Mouse (Mus musculus) stomach, embryonic 15.5 days (tissue): ENCODE data around the gene Rsu1. TPM values are rescaled to one million over a fixed set of nuclear protein-coding genes. Genes with fewer than 3 reads are reported as not detected.

Experiments used
- ATAC-seq: fragments of 200-750 bp; cut with Nextera tagmentation; 2 replicates; pipeline ENCODE4 v1.8.0; 2017; ENCODE audit warnings: low read depth, moderate number of reproducible peaks, moderate TSS enrichment; ENCODE audit not compliant: insufficient read depth, low FRiP score
- H3K27ac ChIP-seq: fragments of 300-500 bp; sonication (generic); 2 replicates; pipeline ENCODE4 v1.5.1; 2015; ENCODE audit warnings: mild to moderate bottlenecking, inconsistent platforms
- H3K27me3 ChIP-seq: fragments of 300-500 bp; sonication (generic); replicated peaks from 2 replicates; pipeline ENCODE4 v1.6.1; 2015; ENCODE audit warnings: inconsistent platforms
- H3K36me3 ChIP-seq: fragments of 300-500 bp; sonication (generic); 2 replicates; pipeline ENCODE4 v1.6.1; 2015; ENCODE audit warnings: inconsistent platforms
- H3K4me1 ChIP-seq: fragments of 300-500 bp; sonication (generic); 2 replicates; pipeline ENCODE4 v1.6.1; 2015; ENCODE audit warnings: inconsistent platforms
- H3K4me2 ChIP-seq: fragments of 300-500 bp; sonication (generic); 2 replicates; pipeline ENCODE4 v1.6.1; 2015; ENCODE audit warnings: mild to moderate bottlenecking, inconsistent platforms
- H3K4me3 ChIP-seq: fragments of 300-500 bp; sonication (generic); replicated peaks from 2 replicates; pipeline ENCODE4 v1.5.1; 2015; ENCODE audit warnings: inconsistent platforms
- H3K9ac ChIP-seq: fragments of 300-500 bp; sonication (generic); 2 replicates; pipeline ENCODE4 v1.6.1; 2015; ENCODE audit warnings: inconsistent platforms
- H3K9me3 ChIP-seq: fragments of 300-500 bp; sonication (generic); 2 replicates; pipeline ENCODE4 v1.6.1; 2016; ENCODE audit warnings: inconsistent platforms
- WGBS: fragments of 180-500 bp; shearing (Covaris S2); methylation state at CpG from one replicate; pipeline ENCODE4 v1.1.7; 2015; 5-methylcytosine and 5-hydroxymethylcytosine counted together
- polyA plus RNA-seq: library from polyadenylated mRNA; unstranded; fragments of >200 nt; fragmentation: Nextera tagmentation; extraction: Ambion mirVana; gene quantifications from 2 replicates; pipeline ENCODE4 v1.2.1, GENCODE M21; 2015

The Rsu1 gene
- polyA plus RNA-seq, 1 experiment from 2014 or later: 143 TPM

DNA sequence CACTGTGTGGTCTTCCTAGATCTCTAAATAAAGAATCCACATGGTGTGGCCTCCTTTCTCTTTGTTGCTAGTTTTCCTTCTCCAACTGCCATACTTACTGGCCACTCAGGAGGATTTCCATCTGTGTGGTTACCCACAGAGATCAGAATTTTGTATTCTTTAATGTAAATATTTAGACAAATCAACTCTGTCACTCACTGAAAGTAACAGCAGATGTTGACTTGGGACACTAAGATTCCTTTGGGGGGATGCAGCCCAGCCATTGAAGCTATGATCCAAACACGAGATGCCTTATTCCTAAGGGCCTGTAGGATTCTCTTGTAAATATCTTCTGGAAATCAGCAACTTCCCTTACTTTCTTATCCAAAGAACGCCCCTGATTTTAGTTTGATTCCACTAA is 136.3 kb downstream of the Rsu1 start:
- Histone ChIP-seq H3K27me3 (no peaks in the 10 kb centered on the region), H3K36me3 (no peaks in the 10 kb centered on the region), H3K4me1 (no peaks in the 10 kb centered on the region), H3K27ac (no peak overlapping the region), H3K9ac (no peak overlapping the region), H3K9me3 (no peaks in the 10 kb centered on the region), H3K4me3 (no peak overlapping the region), H3K4me2 (no peak overlapping the region)
- WGBS: 66% methylated on average over 2 of the region's 2 CpGs
- no peak for ATAC-seq

DNA sequence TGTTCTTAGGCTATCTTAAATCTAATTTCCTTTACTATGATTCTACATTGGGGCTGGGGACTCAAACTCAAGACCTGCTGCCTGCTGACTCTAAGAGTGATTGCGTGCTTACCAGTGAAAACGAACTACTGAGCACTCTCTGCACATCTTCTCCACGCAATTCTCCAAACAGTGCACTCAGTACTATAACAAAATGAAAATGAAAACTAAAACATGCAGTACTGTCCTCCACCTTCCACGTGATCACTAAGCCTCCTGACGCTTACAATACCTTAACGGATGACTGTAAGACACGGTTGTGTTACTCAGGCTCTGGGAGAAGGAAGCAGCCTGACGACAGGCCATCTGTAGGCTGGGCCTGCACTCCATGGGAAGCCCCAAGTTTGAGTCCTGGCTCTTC is 138.4 kb downstream of the Rsu1 start:
- 78% methylated on average over 8 of the region's 8 CpGs for WGBS
- no peaks in the 10 kb centered on the region for H3K36me3 ChIP-seq

DNA sequence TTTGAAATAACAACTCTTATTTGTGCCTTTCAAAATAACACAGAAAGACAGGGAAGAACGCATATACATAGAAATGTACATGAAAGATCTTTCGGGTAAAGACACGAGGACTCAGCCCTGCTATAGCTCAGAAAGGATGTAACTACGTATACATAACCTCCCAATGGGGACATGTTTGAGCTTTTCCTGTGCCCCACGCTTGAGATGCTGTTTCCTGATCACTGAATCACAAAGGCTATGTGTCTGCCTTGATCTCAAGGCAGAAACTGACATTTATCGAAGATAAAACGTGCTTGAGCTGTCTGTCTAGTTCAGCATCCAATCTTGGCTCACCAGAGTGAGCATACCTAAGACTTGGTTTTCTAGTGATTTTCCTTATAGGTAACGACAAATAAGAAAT is 138.8 kb downstream of the Rsu1 start:
- no peak for ATAC-seq
- Histone ChIP-seq H3K4me3 (no peak overlapping the region), H3K4me1 (no peaks in the 10 kb centered on the region), H3K27ac (no peak overlapping the region), H3K27me3 (no peaks in the 10 kb centered on the region), H3K9me3 (no peaks in the 10 kb centered on the region), H3K9ac (no peak overlapping the region), H3K36me3 (no peaks in the 10 kb centered on the region), H3K4me2 (no peak overlapping the region)
- 83% methylated on average over 8 of the region's 8 CpGs for WGBS

More for the DNA sequence above, 138.4 kb downstream of the Rsu1 start:
- no peaks in the 10 kb centered on the region for H3K27me3 ChIP-seq
- H3K27ac ChIP-seq: no peak overlapping the region
- no peak for ATAC-seq
- no peak overlapping the region for H3K9ac ChIP-seq
- no peaks in the 10 kb centered on the region for H3K9me3 ChIP-seq
- no peaks in the 10 kb centered on the region for H3K4me1 ChIP-seq
- no peak overlapping the region for H3K4me2 ChIP-seq
- H3K4me3 ChIP-seq: no peak overlapping the region

GRCm38 (mm10) chr2:13129859-13130258 is 141.4 kb downstream of the Rsu1 start:
- WGBS: 81% methylated on average over 10 of the region's 10 CpGs
- Histone ChIP-seq H3K27me3 (no peaks in the 10 kb centered on the region), H3K4me3 (no peak overlapping the region), H3K27ac (no peak overlapping the region), H3K36me3 (no peaks in the 10 kb centered on the region), H3K4me2 (no peak overlapping the region), H3K9me3 (no peaks in the 10 kb centered on the region), H3K4me1 (no peaks in the 10 kb centered on the region), H3K9ac (no peak overlapping the region)
- no peak for ATAC-seq

DNA sequence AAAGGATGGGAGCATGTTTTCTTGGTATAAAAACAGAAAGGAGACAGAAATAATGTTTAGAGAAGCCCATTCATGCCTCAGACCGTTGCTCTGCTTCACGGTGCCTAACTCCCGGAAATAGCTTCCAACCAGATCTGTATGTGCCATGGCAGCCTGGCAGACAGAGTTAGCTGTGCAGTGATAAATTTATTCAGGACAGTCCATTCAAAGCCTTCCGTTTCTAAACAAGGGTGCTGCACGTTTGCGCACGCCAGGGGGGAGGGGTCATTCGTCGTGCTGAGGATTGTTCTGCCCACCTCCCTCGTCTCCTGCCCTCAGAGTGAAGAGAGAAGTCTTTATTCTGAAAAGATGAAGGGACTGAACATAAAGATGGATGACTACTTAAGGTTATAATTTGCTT is 141.9 kb downstream of the Rsu1 start:
- H3K27ac ChIP-seq: no peak overlapping the region
- no peaks in the 10 kb centered on the region for H3K4me1 ChIP-seq
- no peak for ATAC-seq
- H3K36me3 ChIP-seq: no peaks in the 10 kb centered on the region
- no peak overlapping the region for H3K4me3 ChIP-seq
- no peak overlapping the region for H3K9ac ChIP-seq
- H3K4me2 ChIP-seq: no peak overlapping the region
- H3K9me3 ChIP-seq: no peaks in the 10 kb centered on the region
- H3K27me3 ChIP-seq: no peaks in the 10 kb centered on the region
- WGBS: 63% methylated on average over 10 of the region's 10 CpGs

GRCm38 (mm10) chr2:13120461-13120860 is 150.8 kb downstream of the Rsu1 start:
- H3K27me3 ChIP-seq: no peaks in the 10 kb centered on the region
- H3K4me3 ChIP-seq: no peak overlapping the region
- H3K27ac ChIP-seq: no peak overlapping the region
- ATAC-seq: no peak
- no peak overlapping the region for H3K9ac ChIP-seq
- no peaks in the 10 kb centered on the region for H3K36me3 ChIP-seq
- no peak overlapping the region for H3K4me2 ChIP-seq
- no peaks in the 10 kb centered on the region for H3K9me3 ChIP-seq
- WGBS: 82% methylated on average over 5 of the region's 5 CpGs
- no peaks in the 10 kb centered on the region for H3K4me1 ChIP-seq

DNA sequence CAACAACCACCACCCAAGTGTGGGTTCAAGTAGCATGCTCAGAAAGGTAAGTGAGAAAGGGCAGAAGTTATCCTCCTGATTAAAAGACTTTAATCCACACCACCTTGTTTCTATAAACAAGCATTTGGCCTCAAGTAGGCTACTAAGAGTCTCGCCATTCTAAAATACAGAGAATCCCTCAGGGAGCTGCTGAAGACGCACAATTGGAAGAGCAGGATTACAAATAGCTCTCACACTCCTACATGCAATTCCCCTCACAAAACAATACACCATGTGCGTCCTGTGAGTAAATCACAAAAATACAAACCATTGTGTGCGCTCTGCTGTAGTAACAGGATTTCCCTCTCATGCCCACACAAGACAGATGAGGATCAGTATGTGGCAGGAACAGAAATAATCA is 153.3 kb downstream of the Rsu1 start:
- no peaks in the 10 kb centered on the region for H3K36me3 ChIP-seq
- H3K4me3 ChIP-seq: no peak overlapping the region
- H3K9me3 ChIP-seq: no peaks in the 10 kb centered on the region
- H3K4me2 ChIP-seq: no peak overlapping the region
- H3K27me3 ChIP-seq: no peaks in the 10 kb centered on the region
- WGBS: 80% methylated on average over 4 of the region's 4 CpGs
- H3K4me1 ChIP-seq: no peaks in the 10 kb centered on the region
- ATAC-seq: no peak
- H3K9ac ChIP-seq: no peak overlapping the region
- H3K27ac ChIP-seq: no peak overlapping the region

- ATAC-seq: no peak
- Histone ChIP-seq H3K4me1 (no peaks in the 10 kb centered on the region), H3K9me3 (no peaks in the 10 kb centered on the region), H3K4me3 (no peak overlapping the region), H3K27me3 (no peaks in the 10 kb centered on the region), H3K36me3 (no peaks in the 10 kb centered on the region), H3K27ac (no peak overlapping the region), H3K4me2 (no peak overlapping the region), H3K9ac (no peak overlapping the region)
- 35% methylated on average over 4 of the region's 4 CpGs for WGBS
Observed at GRCm38 (mm10) chr2:13106531-13106930, 164.7 kb downstream of the Rsu1 start.

DNA sequence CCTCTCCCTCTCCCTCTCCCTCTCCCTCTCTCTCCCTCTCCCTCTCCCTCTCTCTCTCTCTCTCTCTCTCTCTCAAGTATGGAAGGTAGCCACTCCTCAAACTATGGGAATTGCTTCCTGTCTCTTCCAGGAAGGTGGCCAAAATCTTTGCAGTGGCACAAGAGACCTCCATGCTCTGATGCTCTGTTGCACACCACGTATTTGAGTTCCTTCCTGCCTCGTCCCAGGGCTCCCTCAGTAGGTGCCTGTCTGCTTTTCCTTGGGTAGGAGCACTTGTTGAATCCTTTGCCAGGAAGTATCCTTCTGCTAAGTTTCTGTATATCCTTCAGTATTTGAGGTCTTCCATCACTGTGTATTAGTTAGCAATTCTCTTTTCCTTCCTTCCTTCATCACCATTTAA is 166.8 kb downstream of the Rsu1 start:
- no peak overlapping the region for H3K27ac ChIP-seq
- 42% methylated on average over 2 of the region's 2 CpGs for WGBS
- ATAC-seq: no peak
- H3K36me3 ChIP-seq: no peaks in the 10 kb centered on the region
- no peaks in the 10 kb centered on the region for H3K9me3 ChIP-seq
- H3K4me1 ChIP-seq: no peaks in the 10 kb centered on the region
- H3K4me2 ChIP-seq: no peak overlapping the region
- no peak overlapping the region for H3K4me3 ChIP-seq
- H3K9ac ChIP-seq: no peak overlapping the region
- no peaks in the 10 kb centered on the region for H3K27me3 ChIP-seq

- Histone ChIP-seq H3K36me3 (no peaks in the 10 kb centered on the region), H3K9ac (no peak overlapping the region), H3K4me1 (no peaks in the 10 kb centered on the region), H3K9me3 (no peaks in the 10 kb centered on the region), H3K27me3 (no peaks in the 10 kb centered on the region), H3K27ac (no peak overlapping the region), H3K4me3 (no peak overlapping the region), H3K4me2 (no peak overlapping the region)
- no peak for ATAC-seq
- WGBS: 71% methylated on average over 7 of the region's 7 CpGs
Observed at GRCm38 (mm10) chr2:13103797-13104200, 167.4 kb downstream of the Rsu1 start.

GRCm38 (mm10) chr2:13094045-13094444 is 177.2 kb downstream of the Rsu1 start:
- H3K9me3 ChIP-seq: no peaks in the 10 kb centered on the region
- no peaks in the 10 kb centered on the region for H3K36me3 ChIP-seq
- H3K27me3 ChIP-seq: no peaks in the 10 kb centered on the region
- H3K9ac ChIP-seq: no peak overlapping the region
- no peak overlapping the region for H3K4me3 ChIP-seq
- ATAC-seq: no peak
- H3K4me2 ChIP-seq: no peak overlapping the region
- H3K27ac ChIP-seq: no peak overlapping the region
- H3K4me1 ChIP-seq: no peaks in the 10 kb centered on the region
- WGBS: 93% methylated on average over 5 of the region's 5 CpGs

GRCm38 (mm10) chr2:13093570-13093969 is 177.6 kb downstream of the Rsu1 start:
- Histone ChIP-seq H3K36me3 (no peaks in the 10 kb centered on the region), H3K4me2 (no peak overlapping the region), H3K9me3 (no peaks in the 10 kb centered on the region), H3K9ac (no peak overlapping the region), H3K4me1 (no peaks in the 10 kb centered on the region), H3K4me3 (no peak overlapping the region), H3K27ac (no peak overlapping the region), H3K27me3 (no peaks in the 10 kb centered on the region)
- no peak for ATAC-seq
- 50% methylated on average over 1 of the region's 1 CpGs for WGBS

DNA sequence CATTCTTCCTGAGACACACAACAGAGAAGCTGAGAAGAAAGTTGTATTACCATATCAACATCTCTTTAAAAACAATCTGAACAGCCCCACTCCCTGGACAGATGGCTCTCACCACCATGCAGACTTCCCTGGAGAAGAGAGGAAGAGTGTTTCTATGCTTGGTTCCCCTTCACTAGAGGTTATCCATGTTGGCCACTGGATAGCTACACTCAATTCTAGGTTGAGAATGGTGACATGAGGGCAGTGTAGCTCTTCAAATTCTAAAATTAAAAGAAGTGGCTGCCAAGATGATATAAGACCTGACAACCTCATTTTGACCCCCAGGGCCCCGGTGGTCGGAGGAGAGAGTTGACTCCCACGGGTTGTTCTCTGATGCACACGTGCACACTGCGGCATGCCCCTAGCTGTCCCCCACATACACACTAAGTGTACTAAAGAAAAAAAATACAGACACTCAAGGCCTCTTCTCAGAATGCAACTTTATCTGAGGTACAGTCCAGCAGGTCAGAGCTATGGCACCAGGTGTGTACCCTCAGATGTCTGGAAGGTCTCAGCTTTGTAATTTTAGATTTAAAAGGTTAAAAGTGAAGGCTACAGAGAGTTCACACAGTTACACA is 179.7 kb downstream of the Rsu1 start:
- no peak overlapping the region for H3K4me2 ChIP-seq
- no peak overlapping the region for H3K4me3 ChIP-seq
- H3K27me3 ChIP-seq: no peaks in the 10 kb centered on the region
- H3K4me1 ChIP-seq: no peaks in the 10 kb centered on the region
- H3K9me3 ChIP-seq: no peaks in the 10 kb centered on the region
- 72% methylated on average over 5 of the region's 5 CpGs for WGBS
- no peaks in the 10 kb centered on the region for H3K36me3 ChIP-seq
- no peak overlapping the region for H3K9ac ChIP-seq
- H3K27ac ChIP-seq: no peak overlapping the region
- ATAC-seq: no peak
